Mouse (Mus musculus): ENCODE data around the gene Atp1a1.

Gene Atp1a1

DNA sequence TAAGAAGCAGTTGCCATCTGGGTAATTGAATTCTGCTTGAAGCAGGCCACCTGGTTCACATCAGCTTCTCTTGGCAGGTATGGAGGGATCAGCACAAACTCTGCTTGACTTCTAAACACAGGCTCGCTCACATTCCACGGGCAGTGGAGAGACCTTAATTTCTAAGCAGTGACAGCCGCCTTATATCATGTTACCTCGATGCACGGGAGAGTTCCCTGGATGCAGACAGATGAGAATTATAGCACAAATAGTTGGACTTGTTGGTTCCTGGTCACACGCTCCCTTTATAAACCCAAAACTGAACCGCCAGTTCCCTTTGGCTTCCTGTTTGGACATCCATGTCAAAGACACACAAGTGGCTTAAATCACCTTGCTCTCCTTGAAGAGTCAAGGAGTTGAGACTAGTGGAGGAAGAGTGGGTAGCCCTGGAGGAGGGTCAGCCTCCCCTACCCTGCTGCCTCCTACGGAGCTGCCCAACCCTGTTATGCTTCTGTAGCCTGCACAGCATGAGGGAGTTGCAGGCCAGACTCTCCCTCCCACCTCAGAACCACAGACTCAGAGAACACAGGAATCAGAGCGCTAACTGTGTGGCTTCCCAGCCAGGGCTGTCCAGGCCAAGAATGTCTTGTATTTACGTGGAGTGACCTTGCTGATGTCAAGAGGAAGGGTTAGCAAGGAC lies 7.5 kb upstream of the Atp1a1 start:
- DNase-seq (ENCODE audit: low spot score): no peak

DNA sequence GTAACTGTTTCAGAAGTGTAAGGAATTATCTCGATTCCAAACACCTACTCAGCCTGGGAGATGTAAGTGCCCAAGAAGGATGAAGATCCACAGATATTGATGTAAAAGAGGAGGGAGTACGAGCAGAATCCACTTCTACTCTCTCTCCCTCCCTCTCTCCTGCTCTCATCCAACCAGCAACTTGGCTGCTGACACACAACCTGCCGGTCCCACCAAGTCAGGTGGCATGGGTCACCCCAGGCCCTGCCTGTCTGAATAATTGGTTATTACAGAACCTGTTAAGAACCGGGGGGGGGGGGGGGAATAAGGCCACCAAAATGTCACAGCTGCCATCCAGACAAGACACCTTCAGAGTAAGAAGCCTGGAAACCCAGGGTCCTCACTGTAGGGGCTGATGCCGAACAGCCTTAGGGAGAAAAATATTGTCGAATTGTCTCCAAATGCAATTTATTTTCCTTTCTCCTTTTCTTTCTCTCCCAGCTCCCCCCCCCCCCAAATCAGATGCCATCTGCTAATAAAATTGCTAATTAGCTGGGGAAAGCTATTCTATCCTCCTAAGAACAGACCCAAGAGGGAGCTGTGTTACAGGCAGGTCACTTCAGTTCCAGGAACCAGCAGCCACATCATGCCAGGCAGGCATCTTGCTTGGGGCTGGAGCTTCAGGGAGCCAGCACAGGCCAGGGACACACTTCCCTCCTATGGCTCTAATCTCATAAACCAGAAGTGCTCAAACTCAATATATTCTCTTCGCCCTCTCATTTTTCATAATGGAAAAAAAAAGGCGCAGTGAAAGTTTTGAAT lies 6.7 kb upstream of the Atp1a1 start:
- no peak for DNase-seq (ENCODE audit: low spot score)

- DNase-seq (ENCODE audit: low spot score): no peak
Measured at GRCm38 (mm10) chr3:101609302-101609701, 4.8 kb upstream of the Atp1a1 start.

DNA sequence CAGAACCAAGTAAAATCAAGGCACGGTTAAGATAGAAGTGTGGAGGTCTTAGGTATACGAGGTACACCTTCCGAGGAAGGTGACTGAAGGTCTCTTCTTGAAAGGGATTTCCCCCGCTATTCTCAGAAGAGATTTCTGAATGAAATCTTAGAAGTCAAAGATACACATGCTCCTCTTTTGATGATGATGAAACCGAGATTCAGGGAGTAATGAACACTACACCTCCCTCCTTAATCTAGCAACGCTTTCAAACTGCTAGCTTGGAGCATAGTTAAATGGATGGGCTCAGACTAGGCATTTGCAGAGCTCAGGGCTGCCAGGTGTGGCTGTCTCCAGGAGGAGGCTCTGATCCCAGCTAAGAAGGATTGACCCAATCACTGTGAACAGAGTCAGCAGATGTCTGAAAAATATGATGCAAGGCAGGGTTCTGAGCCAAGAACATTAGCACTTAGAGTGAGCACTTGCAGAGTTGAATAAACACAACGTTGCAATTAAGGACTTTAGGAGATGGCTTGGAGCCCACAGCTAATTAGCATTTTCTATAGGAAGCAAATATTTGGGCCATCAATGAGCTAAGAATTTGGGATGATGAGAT lies 2.5 kb upstream of the Atp1a1 start:
- DNase-seq (ENCODE audit: low spot score): no peak

GRCm38 (mm10) chr3:101605721-101606120 lies 1.2 kb upstream of the Atp1a1 start:
- DNase-seq (ENCODE audit: low spot score): no peak

- DNase-seq (ENCODE audit: low spot score): no peak
Measured at GRCm38 (mm10) chr3:101605291-101605690, 807 bp upstream of the Atp1a1 start.

DNA sequence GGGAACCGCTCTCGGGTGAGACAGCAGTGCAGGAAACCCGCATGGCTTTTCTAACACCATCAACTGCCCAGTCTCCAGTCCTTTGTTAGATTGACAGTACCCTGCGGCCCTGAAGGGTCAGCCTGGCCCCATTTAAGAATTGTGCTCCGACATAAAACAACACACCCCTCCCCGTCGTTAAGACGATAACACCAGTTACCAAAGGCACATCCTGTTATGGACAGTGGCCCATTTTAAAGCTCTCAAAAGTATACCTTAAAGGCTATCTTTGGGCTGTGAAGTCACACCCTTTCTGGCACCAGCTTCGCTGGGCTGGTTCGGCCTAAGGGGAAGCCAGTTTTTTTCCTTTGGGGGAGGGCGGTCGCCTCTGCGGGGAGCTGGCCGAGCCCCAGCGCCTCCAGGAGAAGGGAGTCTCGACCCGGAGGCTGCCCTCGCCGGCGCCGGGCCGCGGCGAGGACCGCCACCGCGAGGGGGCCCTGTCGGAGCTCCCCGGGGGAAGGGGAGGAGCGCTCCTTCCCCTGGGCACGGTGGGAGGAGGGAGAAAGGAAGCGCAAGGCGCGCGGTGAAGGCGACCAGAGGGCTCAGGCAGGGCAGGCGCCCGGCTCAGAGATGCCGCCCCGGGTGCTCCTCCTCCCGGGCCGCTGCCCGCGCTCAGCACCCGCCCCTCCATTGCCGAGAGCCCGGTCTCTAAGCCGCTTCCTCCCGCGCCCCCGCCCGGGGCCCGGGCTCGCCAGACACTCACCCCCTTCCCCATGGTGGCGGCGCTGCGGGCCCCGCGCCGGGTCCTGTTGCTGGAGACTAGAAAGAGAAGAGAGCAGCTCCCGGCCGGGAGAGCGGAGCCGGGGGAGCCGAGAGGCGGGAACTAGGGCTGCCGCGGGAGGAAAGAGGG lies 579 bp downstream of the Atp1a1 start:
- peak; percentile 32 for DNase-seq (ENCODE audit: low spot score)

DNA sequence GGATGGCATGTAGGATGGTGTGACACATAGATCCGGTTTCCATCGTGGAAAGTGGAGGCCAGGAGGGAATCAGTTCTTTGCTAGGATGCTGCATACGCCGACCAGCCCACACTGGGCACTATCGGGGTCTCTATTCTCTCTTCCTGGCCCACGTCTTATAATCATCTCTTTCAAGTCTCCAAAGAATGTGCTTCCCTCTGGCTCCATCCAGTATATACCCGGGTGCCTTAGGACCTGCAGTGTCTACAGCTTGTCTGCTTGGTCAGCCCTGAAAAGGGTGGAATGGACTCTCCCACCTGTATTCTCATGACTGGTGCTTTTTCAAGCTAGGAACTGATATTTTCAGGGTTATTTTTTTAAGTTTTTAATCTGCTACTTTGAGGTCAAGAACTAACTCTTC lies 1.3 kb downstream of the Atp1a1 start:
- DNase-seq (ENCODE audit: low spot score): no peak

GRCm38 (mm10) chr3:101602511-101603055 lies 1.9 kb downstream of the Atp1a1 start:
- no peak for DNase-seq (ENCODE audit: low spot score)

DNA sequence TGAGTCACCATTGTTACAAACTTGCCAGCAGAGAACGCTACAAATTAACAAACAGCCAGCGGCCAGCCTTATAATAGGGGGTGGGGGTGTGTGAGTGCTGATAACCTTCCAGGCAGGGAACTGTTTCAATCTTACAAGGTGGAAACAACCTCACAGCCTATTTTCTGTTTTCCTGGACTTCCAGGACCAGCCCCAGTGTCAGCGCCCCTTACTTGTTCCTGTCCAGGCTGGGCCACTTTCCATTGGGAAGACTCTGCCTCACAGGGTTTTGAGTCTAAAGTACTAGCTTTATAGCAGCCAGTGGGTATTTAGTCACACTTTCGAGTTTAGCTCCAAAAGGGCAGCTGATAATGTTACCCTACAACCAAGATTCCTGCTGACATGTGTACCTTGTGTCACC lies 2.8 kb downstream of the Atp1a1 start:
- no peak for DNase-seq (ENCODE audit: low spot score)

DNA sequence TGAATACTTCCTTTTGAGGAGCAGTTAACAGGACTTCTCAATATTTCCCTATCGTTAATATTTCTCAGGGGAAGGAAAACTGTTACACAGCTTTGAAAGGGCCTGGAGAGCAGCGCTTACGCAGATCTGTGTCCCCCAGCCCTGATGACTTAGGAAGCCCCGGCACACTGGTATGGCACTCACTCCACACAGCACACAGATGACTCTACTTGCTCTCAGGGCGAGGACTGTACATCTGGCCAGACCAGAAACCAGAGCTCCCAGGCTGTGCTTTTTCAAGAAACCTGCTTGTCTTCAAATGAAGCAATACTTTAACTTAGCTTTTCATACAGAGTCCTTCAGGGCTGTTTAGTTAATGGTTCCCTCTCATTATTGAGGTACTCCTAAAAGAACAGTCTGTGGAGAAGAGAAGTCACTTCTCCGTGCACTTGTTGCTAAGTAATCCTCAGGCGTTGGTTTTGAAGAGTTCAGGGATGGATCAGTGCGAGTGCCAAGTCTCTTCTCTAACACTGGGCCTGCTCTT lies 3.4 kb downstream of the Atp1a1 start:
- no peak for DNase-seq (ENCODE audit: low spot score)

DNA sequence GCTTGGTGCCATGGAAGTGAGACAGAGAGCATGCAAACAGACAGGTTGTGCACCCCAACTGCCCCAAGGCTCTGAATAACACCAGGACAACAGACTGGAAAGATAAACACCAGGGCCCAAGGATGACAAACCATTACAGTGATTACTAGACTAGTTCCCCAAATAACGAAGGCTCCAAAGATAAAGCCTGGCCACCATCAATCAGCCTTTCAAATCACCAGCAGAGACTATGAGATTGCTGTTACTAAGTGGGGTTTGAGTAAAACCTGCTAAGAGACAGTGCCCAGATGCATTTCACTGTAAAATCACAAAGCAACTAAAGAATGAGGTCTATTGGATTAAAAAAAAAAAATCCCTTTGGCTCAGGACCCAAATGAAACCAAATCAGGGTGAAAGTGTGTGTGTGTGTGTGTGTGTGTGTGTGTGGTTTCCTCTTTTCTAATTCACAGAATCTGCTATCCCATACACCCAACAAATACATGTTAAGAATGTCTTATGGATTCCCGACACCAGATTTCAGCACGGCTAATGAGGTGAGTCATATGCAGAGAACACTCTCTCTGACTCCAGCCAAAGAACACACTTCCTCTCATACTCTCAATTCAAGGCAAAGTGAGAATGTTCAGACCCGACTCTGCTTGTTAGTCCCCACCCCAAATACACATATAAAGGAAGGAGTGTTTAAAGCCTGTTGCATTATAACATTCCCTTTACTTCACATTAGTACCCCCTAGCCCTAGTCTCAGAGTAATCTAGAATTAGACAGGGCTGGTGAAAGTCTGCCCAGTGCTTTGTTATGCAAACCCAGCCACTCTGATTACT lies 4.4 kb downstream of the Atp1a1 start:
- DNase-seq (ENCODE audit: low spot score): no peak

DNA sequence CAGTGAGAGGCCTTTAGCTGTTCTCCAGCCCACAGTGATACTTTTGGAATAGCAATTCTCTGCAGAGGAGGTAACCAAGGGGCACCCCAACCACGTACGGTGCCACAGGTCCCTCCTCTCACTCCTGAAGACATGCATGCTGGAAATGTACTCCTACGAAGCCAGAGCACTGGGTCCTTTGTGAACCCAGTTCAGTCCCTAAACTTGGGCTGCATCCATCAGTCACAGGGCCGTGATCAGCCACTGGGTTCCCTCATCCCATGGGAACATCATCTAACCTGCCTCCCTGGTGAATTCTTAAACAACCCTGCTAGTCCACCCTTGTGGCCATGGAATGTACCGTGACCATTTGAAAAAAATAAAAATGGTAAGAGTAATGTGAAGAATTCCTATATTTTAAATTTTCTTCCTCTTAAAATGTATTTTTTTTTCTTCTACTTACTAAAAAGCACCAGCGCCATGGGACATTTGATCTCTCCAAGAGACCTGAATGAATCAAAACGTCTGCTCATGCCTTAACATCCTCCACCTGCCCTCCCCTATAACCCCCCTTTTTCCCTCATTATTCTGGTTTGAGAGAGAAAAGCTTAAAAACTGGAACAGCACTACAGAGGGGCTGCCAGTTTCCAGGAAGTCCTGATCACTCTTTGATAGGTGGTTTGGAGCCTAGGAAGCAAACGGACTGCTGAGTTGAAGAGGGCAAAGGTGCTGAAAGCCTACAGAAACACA lies 5.1 kb downstream of the Atp1a1 start:
- no peak for DNase-seq (ENCODE audit: low spot score)

GRCm38 (mm10) chr3:101598231-101598905 lies 6.1 kb downstream of the Atp1a1 start:
- no peak for DNase-seq (ENCODE audit: low spot score)

- DNase-seq (ENCODE audit: low spot score): no peak
Measured at GRCm38 (mm10) chr3:101597317-101598096, 7.0 kb downstream of the Atp1a1 start.

- no peak for DNase-seq (ENCODE audit: low spot score)
Measured at GRCm38 (mm10) chr3:101596686-101597085, 7.8 kb downstream of the Atp1a1 start.

DNA sequence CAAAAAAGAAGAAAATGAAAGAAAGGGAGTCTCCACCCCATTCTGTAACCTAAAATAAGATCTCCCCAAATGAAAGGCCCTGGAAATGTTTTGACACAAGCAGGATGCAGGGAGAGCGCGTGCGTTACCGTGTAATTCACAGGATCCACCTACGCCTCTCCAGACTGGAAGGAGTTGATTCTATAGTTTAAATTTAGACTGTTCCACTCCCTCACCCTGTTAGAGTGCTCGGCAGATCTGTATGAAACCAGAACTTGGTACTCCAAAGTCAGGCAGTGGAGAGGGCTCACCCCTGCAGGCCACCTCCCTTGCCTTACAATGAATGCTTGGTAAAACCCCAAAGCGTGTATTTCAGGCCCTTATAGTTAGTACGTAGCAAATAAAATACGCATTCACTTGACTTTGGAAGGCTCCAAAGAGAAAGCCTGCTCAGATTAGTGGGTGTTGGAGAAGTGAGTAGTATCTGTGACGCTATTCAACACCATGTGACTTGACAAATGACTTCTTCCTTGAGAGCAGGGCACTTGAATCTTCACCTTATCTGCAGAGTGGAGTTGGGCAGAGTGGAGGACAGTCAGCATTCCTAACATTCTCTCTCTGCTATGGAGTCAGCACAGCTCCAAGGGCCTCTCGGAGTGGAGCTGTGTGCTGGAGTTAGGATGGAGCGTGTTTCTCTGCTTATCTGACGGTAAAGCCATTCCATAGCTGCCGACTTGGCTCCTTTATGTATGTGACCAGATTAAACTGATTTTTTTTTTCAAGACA lies 8.4 kb downstream of the Atp1a1 start:
- no peak for DNase-seq (ENCODE audit: low spot score)

DNA sequence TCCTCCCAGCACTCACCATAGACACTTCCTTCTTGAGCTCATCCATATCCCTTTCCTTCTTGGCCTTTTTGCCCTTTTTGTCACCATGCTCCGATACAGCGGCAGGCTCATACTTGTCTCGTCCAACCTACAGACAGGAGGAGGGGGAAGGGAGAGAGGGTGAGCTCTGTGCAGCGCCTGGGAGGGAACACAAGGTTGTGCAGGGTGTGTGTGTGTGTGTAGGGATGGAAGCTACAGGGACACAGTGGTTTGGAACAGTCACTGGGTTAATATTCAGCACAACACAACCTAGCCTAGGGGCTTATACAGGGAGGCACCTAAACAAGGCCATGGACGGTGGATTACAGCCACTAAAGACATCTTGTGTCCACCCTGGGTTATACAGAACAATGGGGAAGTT lies 9.5 kb downstream of the Atp1a1 start:
- no peak for DNase-seq (ENCODE audit: low spot score)

Data from urinary bladder, postnatal 10 days (tissue).